Mouse (Mus musculus) lung, postnatal 10 days (tissue): Measurements from ENCODE around the gene Nphp1.

Experiments used
- DNase-seq: peaks from one replicate; pipeline ENCODE4 v3.0.0; 2021

Gene Nphp1

DNA sequence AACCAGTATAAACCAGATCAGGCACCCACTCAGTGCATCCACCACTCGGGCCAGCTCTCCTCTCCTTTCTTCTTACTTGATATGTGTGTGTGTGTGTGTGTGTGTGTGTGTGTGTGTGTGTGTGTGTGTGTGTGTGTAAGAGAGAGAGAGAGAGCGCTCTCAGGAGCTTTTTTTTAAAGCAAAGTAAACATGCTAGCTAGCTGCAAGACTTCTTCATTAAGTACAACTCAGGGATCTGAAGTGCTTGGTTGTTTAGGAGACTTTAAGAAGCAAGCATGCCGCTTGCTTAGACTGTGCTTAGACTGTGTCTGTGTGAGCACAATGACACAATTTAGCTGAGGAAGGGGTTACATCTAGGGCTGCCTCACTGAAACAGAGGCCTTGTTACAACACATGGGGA, 46.1 kb downstream of the Nphp1 start:
- no peak for DNase-seq

DNA sequence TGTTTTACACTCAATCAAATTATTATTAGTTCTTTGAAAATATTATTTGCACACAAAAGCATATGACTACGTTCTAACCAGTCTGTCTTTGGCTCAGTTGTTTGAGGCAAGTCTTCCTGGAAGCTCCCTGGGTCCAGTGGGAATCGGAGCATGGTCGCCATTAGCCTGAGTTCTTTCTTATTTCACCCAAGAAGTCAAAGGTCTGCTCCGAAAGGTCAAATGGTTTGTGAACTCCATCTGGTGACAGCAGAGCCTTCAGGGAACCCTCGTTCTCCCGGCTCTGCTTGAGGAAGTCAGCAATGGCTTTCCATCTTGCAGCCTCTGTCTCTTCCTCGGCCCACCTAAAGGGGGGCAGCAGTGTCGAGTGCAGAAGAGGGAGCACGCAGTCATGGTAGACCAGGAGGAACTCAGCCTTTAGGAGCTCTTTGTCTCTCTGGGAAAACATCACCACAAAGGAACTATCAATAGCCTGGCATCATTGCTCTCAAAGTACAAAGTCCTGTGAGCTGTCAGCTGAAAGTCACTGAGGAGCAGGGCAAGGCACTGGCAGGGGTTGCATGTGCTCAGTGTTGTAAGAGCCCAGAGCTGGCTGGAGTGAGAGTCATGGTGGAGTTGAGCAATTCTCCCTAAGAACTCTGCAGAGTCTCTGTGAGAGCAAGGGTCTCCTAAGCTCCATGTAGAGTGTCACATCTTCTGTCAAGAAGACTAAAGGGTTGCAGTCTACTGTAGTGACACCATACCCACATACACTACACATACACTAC, 47.8 kb downstream of the Nphp1 start:
- DNase-seq = no peak

GRCm38 (mm10) chr2:127737885-127738284, 50.8 kb downstream of the Nphp1 start:
- no peak for DNase-seq

- no peak for DNase-seq
These were observed 52.0 kb downstream of the Nphp1 start for GRCm38 (mm10) chr2:127736631-127737209.

DNA sequence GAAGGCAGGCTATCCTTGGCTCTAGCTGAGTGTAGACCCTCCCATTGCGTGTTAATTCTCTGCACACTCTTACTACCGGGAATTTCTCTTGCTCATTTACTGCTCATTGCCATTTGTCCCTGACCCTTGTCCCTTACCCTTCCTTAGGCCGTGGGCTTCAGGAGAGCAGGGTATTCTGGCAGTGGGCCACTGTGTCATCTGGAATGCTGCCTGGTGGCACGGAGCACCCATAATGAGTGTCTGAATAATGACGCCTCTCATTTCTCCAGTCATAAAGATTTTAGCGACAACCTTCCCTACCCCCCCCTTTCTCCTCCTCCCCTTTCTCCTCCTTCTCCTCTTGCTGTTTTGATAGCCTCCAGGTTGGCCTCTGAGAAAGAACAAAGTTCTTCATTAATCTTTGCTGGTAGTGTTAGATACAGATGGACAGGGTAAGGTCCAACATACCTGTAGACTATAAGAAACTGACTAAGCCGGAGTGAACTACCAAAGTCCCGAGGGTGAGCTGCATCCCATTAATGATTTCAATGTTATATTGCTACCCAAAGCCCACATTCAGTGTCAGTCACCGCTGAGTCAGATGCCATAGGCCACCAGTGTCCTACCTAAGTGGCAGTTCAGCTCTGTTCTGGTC, 53.1 kb downstream of the Nphp1 start:
- no peak for DNase-seq

DNA sequence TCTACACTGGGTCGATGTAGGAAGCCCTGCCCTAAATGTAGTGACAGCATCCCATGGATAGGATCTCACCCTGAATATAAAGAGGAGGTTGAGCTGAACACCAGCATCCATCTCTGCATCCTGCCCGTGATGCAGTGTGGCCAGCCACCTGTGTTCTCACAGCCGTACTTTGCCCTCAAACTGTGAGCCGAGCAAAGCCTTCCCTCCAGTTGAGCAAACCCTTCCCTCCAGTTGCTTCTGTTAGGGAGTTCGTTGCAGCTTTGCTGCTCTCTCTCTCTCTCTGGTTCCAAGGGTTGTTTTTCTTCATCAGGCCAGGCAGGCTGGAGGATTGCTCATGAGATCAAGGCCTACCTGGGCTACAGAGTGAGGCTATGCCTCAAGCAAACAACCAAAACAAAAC, 53.8 kb downstream of the Nphp1 start:
- DNase-seq = no peak

GRCm38 (mm10) chr2:127730301-127730997, 58.2 kb downstream of the Nphp1 start:
- no peak for DNase-seq

DNA sequence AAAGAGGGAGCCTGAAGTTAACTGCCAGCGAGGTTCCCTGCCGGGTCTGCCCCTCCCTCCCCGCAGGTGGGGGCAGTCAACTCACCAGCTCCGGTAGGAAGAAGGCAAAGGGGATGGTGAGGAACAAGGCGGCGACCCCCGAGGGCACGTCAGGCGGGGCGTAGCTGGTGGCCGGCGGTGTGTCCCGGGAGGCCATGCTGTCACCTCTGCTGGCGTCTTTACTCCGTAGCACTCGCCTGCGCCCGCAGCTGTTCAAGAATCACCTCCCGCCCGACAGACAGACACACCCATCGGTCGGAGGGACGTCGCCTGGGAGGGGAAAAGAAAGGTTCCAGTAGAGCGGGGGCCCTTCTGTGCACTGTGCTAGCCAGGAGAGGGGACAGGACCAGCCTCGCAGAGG, 59.0 kb downstream of the Nphp1 start, which contains the start of gene Mall:
Gene Mall, minus strand, starts transcription at position 262 of the 400 bp plus-strand sequence.
- peak; percentile 25 for DNase-seq

GRCm38 (mm10) chr2:127728661-127729450, 59.8 kb downstream of the Nphp1 start:
- no peak for DNase-seq

DNA sequence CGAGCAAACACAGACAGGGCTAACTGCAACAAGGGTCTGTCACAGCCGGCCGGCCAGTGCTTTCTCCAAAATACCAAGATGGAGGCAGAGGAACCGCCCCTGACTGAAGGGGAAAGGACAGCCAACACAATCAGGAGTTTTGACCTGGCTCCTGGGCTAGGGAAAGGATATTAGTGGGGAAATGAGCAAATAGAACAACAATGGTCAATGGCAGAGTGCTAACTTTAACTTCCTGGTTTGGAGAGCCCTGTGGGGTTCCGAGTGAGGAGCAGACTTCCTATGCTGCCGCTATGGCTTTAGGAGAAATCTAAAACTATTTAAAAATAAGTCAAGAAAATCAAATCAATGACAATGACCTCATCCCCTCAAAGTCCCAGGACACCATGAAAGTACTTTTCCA, 60.6 kb downstream of the Nphp1 start:
- no peak for DNase-seq

DNA sequence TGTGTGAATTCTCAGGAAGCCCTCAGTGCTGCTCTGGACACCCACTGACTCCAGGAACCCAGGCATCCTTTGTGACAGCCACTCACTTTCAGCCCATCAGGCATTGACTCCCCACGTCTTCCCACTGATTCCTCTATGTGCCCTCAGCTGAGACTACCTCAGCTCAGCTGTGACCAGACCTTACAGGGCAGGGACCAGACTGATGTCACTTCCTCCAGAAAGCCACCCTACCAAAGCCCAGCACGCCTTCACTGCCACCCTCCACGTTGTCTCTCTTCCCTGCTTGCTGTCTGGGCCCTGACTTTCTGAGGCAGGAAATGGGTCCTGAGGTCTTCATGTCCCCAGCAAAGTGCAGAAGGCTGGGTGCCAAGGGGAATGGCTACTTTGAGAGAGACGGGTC, 65.5 kb downstream of the Nphp1 start:
- DNase-seq = no peak

DNA sequence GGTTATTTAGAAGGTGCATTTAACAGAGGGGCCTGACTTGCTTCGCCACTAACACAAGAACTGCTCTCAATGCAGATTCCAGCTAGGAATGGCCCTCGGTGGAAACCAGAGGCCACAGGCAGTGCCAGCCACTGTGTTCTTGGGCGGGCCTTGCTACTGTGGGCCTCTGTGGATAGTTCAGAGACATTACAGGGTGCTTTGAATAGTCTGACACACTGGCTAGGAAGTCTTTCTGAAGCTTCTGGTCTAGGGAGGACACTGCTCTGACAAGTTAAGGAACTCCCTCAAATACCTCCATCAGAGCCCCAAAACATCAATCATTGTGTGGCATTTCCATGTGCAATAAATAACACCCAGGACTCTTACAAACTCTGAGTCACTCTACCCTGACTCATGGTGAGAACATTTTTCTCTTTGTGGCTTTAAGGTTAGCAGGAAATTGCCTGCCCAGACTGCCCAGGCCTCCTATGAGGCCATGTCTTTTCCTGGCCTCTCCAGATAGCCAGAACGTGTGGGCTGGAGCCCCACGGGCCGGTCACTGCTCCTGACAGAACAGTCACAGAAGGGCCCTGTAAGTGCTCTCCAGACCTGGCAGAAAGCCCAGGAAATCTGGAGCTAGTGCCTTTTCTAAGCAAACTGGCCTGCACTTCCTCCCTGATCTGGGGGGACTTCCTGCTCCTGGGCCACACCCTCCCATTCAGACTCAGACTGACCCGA, 66.4 kb downstream of the Nphp1 start:
- peak; percentile 96 for DNase-seq

DNA sequence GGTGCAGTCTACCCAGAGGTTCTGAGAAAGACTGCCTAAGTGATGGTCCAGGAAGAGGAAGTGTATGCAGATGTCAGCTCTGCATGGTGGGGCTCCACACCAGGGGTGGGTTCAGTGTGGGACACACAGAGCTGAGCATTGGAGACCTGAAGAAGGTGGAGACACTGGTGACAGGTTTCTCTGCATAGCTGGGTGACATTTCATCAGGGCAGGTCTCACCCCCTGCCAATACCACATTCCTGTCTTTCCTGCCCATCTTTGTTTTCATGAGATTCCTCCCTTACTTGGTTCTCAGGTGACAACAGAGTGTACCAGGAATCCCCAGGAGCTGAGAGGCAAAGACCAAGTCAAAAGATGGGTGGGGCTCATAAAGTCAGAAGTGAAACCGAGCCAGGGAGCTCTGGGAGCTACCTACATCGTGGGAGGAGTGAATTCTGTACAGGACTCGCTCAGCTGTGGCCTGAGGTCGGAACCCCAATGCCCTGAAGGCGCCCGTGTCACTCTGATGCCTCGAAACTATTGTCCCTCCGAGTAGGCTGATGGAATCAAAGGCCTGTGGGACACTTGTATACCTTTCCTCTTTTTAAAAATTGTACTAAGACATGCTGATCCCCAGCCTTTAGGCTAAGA, 69.7 kb downstream of the Nphp1 start:
- no peak for DNase-seq

GRCm38 (mm10) chr2:127714726-127715125, 74.0 kb downstream of the Nphp1 start:
- DNase-seq = no peak

DNA sequence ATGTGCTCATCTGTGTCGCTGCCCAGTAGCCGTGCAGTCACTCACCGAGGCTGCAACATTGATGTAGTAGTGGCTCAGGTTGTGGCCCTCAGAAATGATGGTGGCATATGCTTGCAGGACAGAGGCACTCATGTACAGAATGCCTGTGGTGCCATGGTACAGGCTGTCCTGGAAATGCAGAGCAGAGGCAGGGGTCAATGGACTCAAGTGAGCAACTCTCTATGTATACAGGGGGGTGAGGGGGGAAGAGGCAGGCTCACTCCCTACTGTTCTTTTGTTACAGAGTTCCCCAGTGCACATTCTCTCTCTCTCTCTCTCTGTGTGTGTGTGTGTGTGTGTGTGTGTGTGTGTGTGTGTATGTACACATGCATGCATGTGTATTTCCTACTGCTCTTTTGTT, 79.9 kb downstream of the Nphp1 start:
- DNase-seq = no peak

GRCm38 (mm10) chr2:127708060-127708459, 80.6 kb downstream of the Nphp1 start:
- no peak for DNase-seq

DNA sequence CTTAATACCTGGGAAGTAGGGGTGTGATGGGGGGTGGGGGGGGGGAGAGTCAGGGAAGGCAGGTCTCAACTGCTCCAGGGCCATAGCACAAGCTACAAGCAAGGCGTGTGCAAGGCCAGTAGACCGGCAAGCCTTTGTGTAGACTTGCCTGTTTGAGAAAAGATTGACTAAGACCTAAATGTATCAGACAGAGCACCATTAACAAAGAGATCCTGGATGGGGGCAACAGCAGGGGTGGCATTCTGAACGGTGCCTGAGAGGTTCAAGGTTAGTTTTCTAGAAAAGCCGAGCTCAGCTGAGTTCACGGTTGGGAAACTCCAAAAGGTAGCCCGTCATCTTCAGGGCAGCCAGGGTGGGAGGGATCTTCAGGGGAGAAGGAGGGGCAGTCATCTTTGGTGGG, 83.4 kb downstream of the Nphp1 start:
- no peak for DNase-seq
